Mouse (Mus musculus) mouse embryonic stem cell (cell line): ENCODE results near the gene Olfr922.

Experiments
- in situ Hi-C, 2 experiments: fragments of 300-500 bp; cut with MboI; formaldehyde crosslinking; loops; 1 replicate in 1 of 2; 3 replicates in 1 of 2; pipeline ENCODE4 v1.14.3; 2019 to 2020; ENCODE audit warnings: low sequenced_read_pairs in 2 of 2, low pct_unique_long_range_greater_than_20kb in 1 of 2, mixed read lengths in 1 of 2; ENCODE audit not compliant: unreplicated experiment in 1 of 2

Olfr922 gene

GRCm38 (mm10) chr9:38814314-38814713 lies at the start of gene Olfr922:
Olfr922 (plus strand) TSS chr9:38814614.
- in situ Hi-C loops = no loop called here

- in situ Hi-C loops = no loop called here
Observed at GRCm38 (mm10) chr9:38772768-38773167, 41.6 kb upstream of the Olfr922 start, which contains the start of gene Olfr921. Olfr921 (plus strand) TSS chr9:38773068.

DNA sequence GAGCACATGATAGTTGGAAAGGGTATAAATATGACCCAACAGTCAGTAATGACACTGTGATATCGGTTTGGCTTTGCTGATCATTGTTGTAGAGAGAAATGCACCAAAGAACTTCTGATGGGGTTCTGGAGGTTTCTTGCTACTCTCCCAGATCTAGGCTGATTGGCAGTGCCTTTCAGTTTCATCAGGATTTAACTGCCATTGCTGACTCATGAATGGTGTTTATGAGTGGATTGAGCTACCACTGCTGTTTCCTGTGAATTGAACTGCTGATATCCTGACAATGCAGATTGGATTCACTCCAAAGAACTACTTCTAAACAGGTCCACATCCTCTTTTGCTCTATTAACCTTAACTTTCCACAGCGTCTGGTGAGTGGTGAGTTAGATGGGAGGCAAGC lies 21.7 kb upstream of the Olfr922 start:
- in situ Hi-C loops = no loop called here

DNA sequence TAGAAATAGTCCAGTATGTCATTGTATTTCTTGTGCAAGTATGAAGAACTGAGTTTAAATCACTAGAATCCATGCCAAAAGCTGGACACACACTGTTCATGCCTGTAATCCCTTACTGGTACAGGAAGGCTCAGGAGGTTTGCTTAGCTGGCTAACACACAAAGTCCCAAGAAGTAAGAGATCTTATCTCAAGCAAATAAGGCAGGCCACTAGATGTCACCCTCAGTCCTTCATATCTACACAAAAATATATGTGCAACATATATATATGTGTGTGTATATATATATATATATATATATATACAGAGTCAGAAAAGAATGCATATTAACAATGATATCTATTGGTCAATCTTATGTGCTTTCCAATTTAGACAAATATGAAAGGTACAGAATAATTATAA lies 8.7 kb upstream of the Olfr922 start:
- in situ Hi-C loops = no loop called here

DNA sequence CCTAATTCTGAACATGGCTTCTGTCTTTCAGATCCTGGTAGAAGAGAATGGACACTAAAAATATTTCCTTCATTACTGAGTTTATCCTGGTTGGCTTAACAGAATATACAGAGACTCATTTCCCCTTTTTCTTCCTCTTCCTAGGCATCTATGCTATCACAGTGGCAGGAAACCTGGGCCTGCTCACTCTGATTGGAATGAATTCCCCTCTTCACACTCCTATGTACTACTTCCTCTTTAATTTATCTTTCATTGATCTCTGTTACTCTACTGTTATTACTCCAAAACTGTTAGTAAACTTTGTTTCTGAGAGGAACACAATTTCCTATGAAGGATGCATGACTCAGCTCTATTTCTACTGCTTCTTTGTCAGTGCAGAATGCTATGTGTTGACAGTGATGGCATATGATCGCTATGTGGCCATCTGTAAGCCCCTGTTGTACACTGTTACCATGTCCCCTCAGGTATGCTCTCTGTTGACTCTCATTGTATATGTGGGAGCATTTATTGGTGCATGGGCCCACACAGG lies 1.1 kb downstream of the Olfr922 start:
- in situ Hi-C loops = no loop called here

- in situ Hi-C loops = no loop called here
Observed at GRCm38 (mm10) chr9:38826245-38826644, 11.8 kb downstream of the Olfr922 start, which contains the start of gene Olfr923. Olfr923 (plus strand) TSS chr9:38826545.

- in situ Hi-C loops = no loop called here
Observed at GRCm38 (mm10) chr9:38833027-38833426, 18.6 kb downstream of the Olfr922 start.

DNA sequence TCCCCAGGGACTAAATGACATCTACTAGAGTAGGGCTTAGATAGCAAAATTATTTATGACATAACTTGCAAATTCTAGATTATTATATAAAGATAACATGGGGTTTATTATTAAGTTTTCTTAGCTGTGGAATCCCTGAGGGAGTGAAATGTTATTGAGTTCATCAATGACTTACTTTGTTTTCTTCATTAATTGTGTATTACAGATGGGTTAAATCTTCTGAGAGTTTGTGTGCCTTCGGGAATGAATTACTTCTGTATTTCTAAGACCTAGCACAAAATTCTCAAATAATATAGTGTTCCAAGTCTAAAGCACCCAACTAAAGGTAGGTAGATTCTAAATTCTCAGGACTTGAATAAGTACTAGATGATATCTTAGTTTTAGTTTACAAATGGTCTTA lies 29.7 kb downstream of the Olfr922 start, which contains the start of gene Olfr924:
Olfr924 (plus strand) TSS at position 301 of the 400 bp plus-strand sequence.
- in situ Hi-C loops = no loop called here

DNA sequence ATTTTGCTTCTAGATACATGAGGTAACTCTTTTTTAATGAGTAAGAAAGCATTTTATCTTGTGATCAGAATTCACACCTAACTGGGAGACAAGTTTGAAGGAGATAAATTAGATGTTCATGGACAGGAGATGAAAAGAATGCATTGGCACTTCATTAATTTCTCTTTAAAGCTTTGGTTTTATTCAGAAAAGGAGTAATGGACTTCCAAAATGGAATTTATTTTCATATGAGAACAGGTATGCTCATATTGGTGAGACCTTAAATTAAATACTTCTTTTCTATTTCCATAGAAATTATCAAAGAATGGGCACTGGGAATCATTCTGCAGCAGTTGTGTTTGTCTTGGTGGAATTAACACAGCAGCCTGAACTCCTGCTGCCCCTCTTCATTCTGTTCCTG lies 40.3 kb downstream of the Olfr922 start, which contains the start of gene Olfr26:
Olfr26 (plus strand) TSS at position 301 of the 400 bp plus-strand sequence.
- in situ Hi-C loops = no loop called here
